Mouse (Mus musculus): ENCODE measurements around the gene Vti1a. TPM values are rescaled to one million over a fixed set of nuclear protein-coding genes. Genes with fewer than 3 reads are reported as not detected.

Gene Vti1a
- polyA plus RNA-seq, 1 experiment, result 17.6 TPM

DNA sequence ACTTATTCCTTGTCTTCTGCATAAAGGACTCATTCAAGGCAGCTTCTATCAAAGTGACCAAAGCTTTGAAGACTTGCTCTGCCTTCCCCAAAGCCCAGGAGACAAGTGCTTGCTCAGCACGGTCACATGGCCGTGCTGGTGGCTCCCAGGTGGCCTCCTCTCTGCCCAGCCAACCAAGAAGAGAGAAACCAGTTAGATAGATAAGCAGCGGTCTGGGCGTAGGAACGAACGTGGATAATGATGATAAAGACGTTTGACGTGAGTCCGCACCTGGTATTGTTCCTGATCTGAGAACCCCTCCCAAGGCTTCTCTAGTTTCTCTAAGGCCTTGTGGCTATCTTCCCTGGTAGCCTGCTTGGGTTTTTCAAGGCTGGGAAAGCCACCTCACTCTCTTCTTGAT, 334.9 kb downstream of the Vti1a start:
- Histone ChIP-seq H3K27me3 (ENCODE audit: control insufficient read depth, insufficient read depth, low read length, poor library complexity, severe bottlenecking) (no peaks in the 10 kb centered on the region), H3K27ac (ENCODE audit: insufficient read depth, low read length) (no peak overlapping the region), H3K4me3 (ENCODE audit: low read depth, low read length) (no peak overlapping the region), H3K9me3 (replicated peaks; ENCODE audit: control insufficient read depth, insufficient read depth, low read length, poor library complexity, severe bottlenecking) (no peaks in the 10 kb centered on the region), H3K4me1 (ENCODE audit: control insufficient read depth, insufficient read depth, low read length) (no peaks in the 10 kb centered on the region), H3K36me3 (ENCODE audit: control insufficient read depth, insufficient read depth, low read length, poor library complexity, severe bottlenecking) (no peaks in the 10 kb centered on the region), H3K9ac (ENCODE audit: low read depth, poor library complexity, severe bottlenecking) (no peak overlapping the region)
- no peak for TF ChIP-seq CTCF (IDR thresholded peaks at IDR 0.05; ENCODE audit: low read depth, low read length)
- TF ChIP-seq POLR2A (IDR thresholded peaks at IDR 0.05; ENCODE audit: insufficient read depth, low read length), result no peak
- no peak for TF ChIP-seq EP300 (IDR thresholded peaks at IDR 0.05; ENCODE audit: insufficient read depth, low read depth, low read length)

DNA sequence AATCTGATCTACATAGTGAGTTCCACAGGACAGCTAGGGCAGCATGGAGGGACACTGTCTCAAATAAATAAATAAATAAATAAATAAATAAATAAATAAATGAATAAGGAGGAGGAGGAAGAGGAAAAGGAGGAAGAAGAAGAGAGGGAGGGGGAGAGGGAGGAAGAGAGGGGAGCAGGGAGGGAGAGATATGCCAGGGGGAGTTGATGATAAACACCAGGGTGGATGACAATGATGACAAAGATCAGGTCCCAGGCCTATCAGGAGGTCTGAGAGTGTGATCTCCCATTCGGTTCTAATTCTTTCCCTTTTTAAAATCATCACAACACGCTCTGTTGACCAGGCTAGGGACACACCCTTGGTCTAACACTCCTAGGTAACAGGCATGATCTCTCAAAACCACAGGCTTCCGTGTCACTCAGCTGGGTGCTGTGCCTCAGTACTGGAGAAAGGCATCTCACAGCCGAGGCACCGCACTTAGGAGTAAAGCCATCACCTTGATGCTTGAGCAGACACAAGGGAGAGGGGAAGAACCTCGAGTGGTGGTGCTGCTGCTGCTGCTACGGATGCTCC, 336.7 kb downstream of the Vti1a start:
- no peak for TF ChIP-seq POLR2A (IDR thresholded peaks at IDR 0.05; ENCODE audit: insufficient read depth, low read length)
- no peak for TF ChIP-seq CTCF (IDR thresholded peaks at IDR 0.05; ENCODE audit: low read depth, low read length)
- no peak for TF ChIP-seq EP300 (IDR thresholded peaks at IDR 0.05; ENCODE audit: insufficient read depth, low read depth, low read length)
- Histone ChIP-seq H3K9ac (ENCODE audit: low read depth, poor library complexity, severe bottlenecking) (no peak overlapping the region), H3K9me3 (replicated peaks; ENCODE audit: control insufficient read depth, insufficient read depth, low read length, poor library complexity, severe bottlenecking) (no peaks in the 10 kb centered on the region), H3K27ac (ENCODE audit: insufficient read depth, low read length) (no peak overlapping the region), H3K27me3 (ENCODE audit: control insufficient read depth, insufficient read depth, low read length, poor library complexity, severe bottlenecking) (no peaks in the 10 kb centered on the region), H3K4me1 (ENCODE audit: control insufficient read depth, insufficient read depth, low read length) (no peaks in the 10 kb centered on the region), H3K4me3 (ENCODE audit: low read depth, low read length) (no peak overlapping the region), H3K36me3 (ENCODE audit: control insufficient read depth, insufficient read depth, low read length, poor library complexity, severe bottlenecking) (no peaks in the 10 kb centered on the region)

DNA sequence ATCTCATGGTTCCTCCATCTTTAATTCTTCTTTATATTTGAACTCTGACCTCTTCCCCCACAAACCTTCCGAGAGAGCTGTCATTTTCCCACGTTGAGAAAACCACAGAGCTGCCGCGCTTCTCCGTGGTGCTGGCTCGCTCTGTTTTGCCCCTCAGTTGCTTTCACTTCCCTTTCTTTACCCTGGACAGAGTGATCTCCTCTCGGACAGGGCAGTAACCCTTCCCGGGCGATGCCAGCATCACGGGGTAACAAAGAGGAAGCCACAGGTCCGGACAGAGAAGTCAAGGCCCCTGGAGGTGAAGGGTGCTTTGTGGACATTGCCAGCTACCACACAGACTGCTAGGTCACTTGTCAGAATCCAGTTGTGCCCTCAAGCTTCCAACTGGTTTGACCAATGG, 344.1 kb downstream of the Vti1a start:
- H3K4me3 ChIP-seq (ENCODE audit: low read depth, low read length), result no peak overlapping the region
- H3K36me3 ChIP-seq (ENCODE audit: control insufficient read depth, insufficient read depth, low read length, poor library complexity, severe bottlenecking), result no peaks in the 10 kb centered on the region
- no peak overlapping the region for H3K9ac ChIP-seq (ENCODE audit: low read depth, poor library complexity, severe bottlenecking)
- TF ChIP-seq CTCF (IDR thresholded peaks at IDR 0.05; ENCODE audit: low read depth, low read length) (no peak), EP300 (IDR thresholded peaks at IDR 0.05; ENCODE audit: insufficient read depth, low read depth, low read length) (no peak), POLR2A (IDR thresholded peaks at IDR 0.05; ENCODE audit: insufficient read depth, low read length) (no peak)
- H3K9me3 ChIP-seq (replicated peaks; ENCODE audit: control insufficient read depth, insufficient read depth, low read length, poor library complexity, severe bottlenecking), result no peaks in the 10 kb centered on the region
- no peaks in the 10 kb centered on the region for H3K4me1 ChIP-seq (ENCODE audit: control insufficient read depth, insufficient read depth, low read length)
- H3K27me3 ChIP-seq (ENCODE audit: control insufficient read depth, insufficient read depth, low read length, poor library complexity, severe bottlenecking), result no peaks in the 10 kb centered on the region
- H3K27ac ChIP-seq (ENCODE audit: insufficient read depth, low read length), result no peak overlapping the region

DNA sequence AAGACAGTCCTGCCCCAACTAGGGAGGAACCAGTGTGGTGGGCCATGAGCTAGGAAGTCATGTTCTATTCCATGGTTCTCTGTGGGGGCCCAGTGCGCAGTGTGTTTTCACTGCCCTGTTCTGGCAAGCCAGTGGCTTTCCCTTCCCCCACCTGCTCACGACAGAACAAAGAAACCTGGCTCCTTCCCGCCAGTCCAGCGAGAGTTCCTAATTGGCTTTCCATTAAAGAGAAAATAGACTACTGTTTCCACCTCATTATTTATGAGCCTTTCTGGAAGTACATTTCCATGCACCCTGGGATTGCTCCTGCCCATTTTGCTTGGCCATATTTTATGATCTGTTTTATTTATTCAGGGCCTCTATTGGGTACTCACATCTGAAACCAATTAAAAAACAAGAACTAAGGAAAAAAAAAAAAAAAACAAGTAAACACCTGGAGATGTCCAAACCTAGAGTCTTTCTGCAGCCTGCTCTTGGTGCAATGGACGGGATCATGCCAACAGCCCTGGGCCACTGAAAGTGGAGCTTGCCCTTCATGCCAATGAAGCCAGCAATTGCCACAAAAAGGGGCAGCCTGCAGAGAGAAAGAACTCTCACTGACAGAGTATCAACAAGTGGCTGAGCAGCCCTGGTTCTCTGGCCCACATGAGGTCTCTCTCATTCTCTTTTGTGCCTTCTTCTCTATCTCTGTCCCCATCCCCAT, 346.6 kb downstream of the Vti1a start:
- no peak for TF ChIP-seq POLR2A (IDR thresholded peaks at IDR 0.05; ENCODE audit: insufficient read depth, low read length)
- no peak for TF ChIP-seq EP300 (IDR thresholded peaks at IDR 0.05; ENCODE audit: insufficient read depth, low read depth, low read length)
- TF ChIP-seq CTCF (IDR thresholded peaks at IDR 0.05; ENCODE audit: low read depth, low read length), result no peak
- Histone ChIP-seq H3K4me1 (ENCODE audit: control insufficient read depth, insufficient read depth, low read length) (no peaks in the 10 kb centered on the region), H3K36me3 (ENCODE audit: control insufficient read depth, insufficient read depth, low read length, poor library complexity, severe bottlenecking) (no peaks in the 10 kb centered on the region), H3K27me3 (ENCODE audit: control insufficient read depth, insufficient read depth, low read length, poor library complexity, severe bottlenecking) (no peaks in the 10 kb centered on the region), H3K4me3 (ENCODE audit: low read depth, low read length) (no peak overlapping the region), H3K9me3 (replicated peaks; ENCODE audit: control insufficient read depth, insufficient read depth, low read length, poor library complexity, severe bottlenecking) (no peaks in the 10 kb centered on the region; the same call in 1 of the 2 replicates), H3K9ac (ENCODE audit: low read depth, poor library complexity, severe bottlenecking) (no peak overlapping the region), H3K27ac (ENCODE audit: insufficient read depth, low read length) (no peak overlapping the region)

DNA sequence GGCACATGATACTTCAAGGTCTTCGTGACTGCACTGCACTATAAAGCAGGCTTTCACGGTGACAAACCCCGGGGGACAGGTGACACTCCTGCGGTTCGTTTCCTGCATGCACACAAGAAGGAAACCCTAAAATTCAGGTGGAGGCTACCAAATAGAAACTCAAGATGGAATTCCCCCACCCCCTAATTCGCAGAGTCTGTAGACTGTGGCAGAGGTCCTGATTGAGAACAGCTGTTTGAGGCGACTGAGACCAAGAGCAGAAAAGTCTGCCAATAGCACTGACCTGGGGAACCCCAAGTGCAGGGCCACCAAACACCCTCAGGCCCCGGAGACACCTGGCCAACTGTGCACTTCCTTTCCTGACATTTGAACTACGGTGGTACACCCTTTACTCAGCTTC, 351.7 kb downstream of the Vti1a start:
- no peak for TF ChIP-seq POLR2A (IDR thresholded peaks at IDR 0.05; ENCODE audit: insufficient read depth, low read length)
- H3K36me3 ChIP-seq (ENCODE audit: control insufficient read depth, insufficient read depth, low read length, poor library complexity, severe bottlenecking), result no peaks in the 10 kb centered on the region
- no peaks in the 10 kb centered on the region; the same call in 1 of the 2 replicates for H3K9me3 ChIP-seq (replicated peaks; ENCODE audit: control insufficient read depth, insufficient read depth, low read length, poor library complexity, severe bottlenecking)
- no peaks in the 10 kb centered on the region for H3K27me3 ChIP-seq (ENCODE audit: control insufficient read depth, insufficient read depth, low read length, poor library complexity, severe bottlenecking)
- no peaks in the 10 kb centered on the region for H3K4me1 ChIP-seq (ENCODE audit: control insufficient read depth, insufficient read depth, low read length)
- H3K4me3 ChIP-seq (ENCODE audit: low read depth, low read length), result no peak overlapping the region
- H3K9ac ChIP-seq (ENCODE audit: low read depth, poor library complexity, severe bottlenecking), result no peak overlapping the region
- no peak overlapping the region for H3K27ac ChIP-seq (ENCODE audit: insufficient read depth, low read length)

DNA sequence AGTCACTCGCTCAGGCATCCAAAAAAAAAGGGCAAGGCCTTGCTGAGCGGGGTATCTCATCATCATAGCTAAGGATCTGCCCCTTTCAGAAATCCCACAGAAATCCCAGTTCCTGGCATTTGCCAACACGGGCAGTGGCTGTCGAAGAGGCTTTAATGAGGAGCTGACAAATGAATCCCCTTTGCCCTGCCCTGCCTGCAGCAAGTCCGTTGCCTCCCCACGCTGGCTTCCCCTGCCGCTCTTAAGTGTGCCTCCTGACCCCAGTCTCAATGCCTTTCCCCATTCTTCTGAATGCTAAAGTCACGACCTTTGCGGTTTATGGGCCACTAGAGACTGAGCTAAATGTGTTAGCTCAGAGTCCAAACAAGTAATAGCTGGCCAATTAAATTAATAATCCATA, 352.8 kb downstream of the Vti1a start:
- H3K36me3 ChIP-seq (ENCODE audit: control insufficient read depth, insufficient read depth, low read length, poor library complexity, severe bottlenecking), result no peaks in the 10 kb centered on the region
- H3K4me3 ChIP-seq (ENCODE audit: low read depth, low read length), result no peak overlapping the region
- no peak overlapping the region for H3K27ac ChIP-seq (ENCODE audit: insufficient read depth, low read length)
- H3K9me3 ChIP-seq (replicated peaks; ENCODE audit: control insufficient read depth, insufficient read depth, low read length, poor library complexity, severe bottlenecking), result no peaks in the 10 kb centered on the region; the same call in 1 of the 2 replicates
- TF ChIP-seq POLR2A (IDR thresholded peaks at IDR 0.05; ENCODE audit: insufficient read depth, low read length), result no peak
- no peak for TF ChIP-seq CTCF (IDR thresholded peaks at IDR 0.05; ENCODE audit: low read depth, low read length)
- no peak for TF ChIP-seq EP300 (IDR thresholded peaks at IDR 0.05; ENCODE audit: insufficient read depth, low read depth, low read length)
- no peaks in the 10 kb centered on the region for H3K4me1 ChIP-seq (ENCODE audit: control insufficient read depth, insufficient read depth, low read length)
- no peaks in the 10 kb centered on the region for H3K27me3 ChIP-seq (ENCODE audit: control insufficient read depth, insufficient read depth, low read length, poor library complexity, severe bottlenecking)
- no peak overlapping the region for H3K9ac ChIP-seq (ENCODE audit: low read depth, poor library complexity, severe bottlenecking)

Other genes starting within 250 kb of the Vti1a start
- 7.9 TPM in 2 replicates for gene Gpam, start 189.1 kb upstream of the Vti1a start, polyA plus RNA-seq (2011; ENCODE audit: insufficient read depth, insufficient read length, low read depth, missing spikeins)
- not detected in 2 replicates for gene Tectb, start 135.6 kb upstream of the Vti1a start, polyA plus RNA-seq (2011; ENCODE audit: insufficient read depth, insufficient read length, low read depth, missing spikeins)
- 0.25 TPM in 1 of 2 replicates, not detected in the other for gene Gucy2g, start 75.1 kb upstream of the Vti1a start, polyA plus RNA-seq (2011; ENCODE audit: insufficient read depth, insufficient read length, low read depth, missing spikeins)
- gene Acsl5, start 64.4 kb upstream of the Vti1a start, polyA plus RNA-seq (2011; ENCODE audit: insufficient read depth, insufficient read length, low read depth, missing spikeins), result 16.8 and 22.0 TPM in 2 replicates
- gene Zdhhc6, start 263 bp upstream of the Vti1a start, polyA plus RNA-seq (2011; ENCODE audit: insufficient read depth, insufficient read length, low read depth, missing spikeins), result 55.4 and 65.9 TPM in 2 replicates